Mouse (Mus musculus) ES-Bruce4 (cell line): ENCODE data around the gene Mbnl1. TPM values are rescaled to one million over a fixed set of nuclear protein-coding genes. Genes with fewer than 3 reads are reported as not detected.

Experiments
- H3K27ac ChIP-seq: 2 replicates; pipeline ENCODE4 v1.5.1; 2012; ENCODE audit warnings: low read length, inconsistent platforms; ENCODE audit not compliant: insufficient read depth
- H3K27me3 ChIP-seq: 2 replicates; pipeline ENCODE4 v1.6.1; 2012; ENCODE audit warnings: mild to moderate bottlenecking, low read length, inconsistent platforms; ENCODE audit not compliant: control insufficient read depth, poor library complexity, insufficient read depth, severe bottlenecking
- H3K36me3 ChIP-seq: 2 replicates; pipeline ENCODE4 v1.6.1; 2012; ENCODE audit warnings: inconsistent platforms, mild to moderate bottlenecking, low read length, moderate library complexity; ENCODE audit not compliant: control insufficient read depth, poor library complexity, insufficient read depth, severe bottlenecking
- H3K4me1 ChIP-seq: one replicate; pipeline ENCODE4 v1.8.1; 2011; ENCODE audit warnings: low read length; ENCODE audit not compliant: control insufficient read depth, insufficient read depth
- H3K4me3 ChIP-seq: 2 replicates; pipeline ENCODE4 v1.5.1; 2011; ENCODE audit warnings: low read depth, mild to moderate bottlenecking, low read length
- H3K9ac ChIP-seq: 2 replicates; pipeline ENCODE4 v1.6.1; 2012; ENCODE audit warnings: low read depth, mild to moderate bottlenecking, inconsistent platforms; ENCODE audit not compliant: poor library complexity, severe bottlenecking
- H3K9me3 ChIP-seq: replicated peaks from 2 replicates; pipeline ENCODE4 v1.6.1; 2012; ENCODE audit warnings: mild to moderate bottlenecking, low read length, inconsistent platforms; ENCODE audit not compliant: control insufficient read depth, poor library complexity, insufficient read depth, severe bottlenecking
- CTCF ChIP-seq: IDR thresholded peaks from one replicate; pipeline ENCODE4 v1.8.1; 2011; ENCODE audit warnings: low read depth, low read length
- EP300 ChIP-seq: IDR thresholded peaks from 2 replicates; pipeline ENCODE4 v1.6.1; 2011; ENCODE audit warnings: low read depth, low read length; ENCODE audit not compliant: insufficient read depth
- POLR2A ChIP-seq: IDR thresholded peaks from one replicate; pipeline ENCODE4 v1.8.1; 2011; ENCODE audit warnings: low read length; ENCODE audit not compliant: insufficient read depth
- polyA plus RNA-seq: library from polyadenylated mRNA; stranded (reverse); fragments of >200 nt; gene quantifications from 2 replicates; pipeline ENCODE4 v1.2.4, GENCODE M21; 2011; ENCODE audit warnings: low read depth; ENCODE audit not compliant: missing spikeins, insufficient read depth, insufficient read length

The Mbnl1 gene
- polyA plus RNA-seq, 1 experiment, result 26.6 TPM

- no peak overlapping the region for H3K9ac ChIP-seq
- H3K27ac ChIP-seq, result no peak overlapping the region
- TF ChIP-seq POLR2A, result no peak
- TF ChIP-seq EP300, result no peak
- TF ChIP-seq CTCF, result no peak
- no peaks in the 10 kb centered on the region for H3K27me3 ChIP-seq
- no peak overlapping the region for H3K4me3 ChIP-seq
- peaks cover 2% of the 10 kb centered on the region for H3K4me1 ChIP-seq
- H3K36me3 ChIP-seq, result no peaks in the 10 kb centered on the region
- no peaks in the 10 kb centered on the region for H3K9me3 ChIP-seq
These were observed 98.9 kb downstream of the Mbnl1 start for GRCm38 (mm10) chr3:60571493-60571892.

DNA sequence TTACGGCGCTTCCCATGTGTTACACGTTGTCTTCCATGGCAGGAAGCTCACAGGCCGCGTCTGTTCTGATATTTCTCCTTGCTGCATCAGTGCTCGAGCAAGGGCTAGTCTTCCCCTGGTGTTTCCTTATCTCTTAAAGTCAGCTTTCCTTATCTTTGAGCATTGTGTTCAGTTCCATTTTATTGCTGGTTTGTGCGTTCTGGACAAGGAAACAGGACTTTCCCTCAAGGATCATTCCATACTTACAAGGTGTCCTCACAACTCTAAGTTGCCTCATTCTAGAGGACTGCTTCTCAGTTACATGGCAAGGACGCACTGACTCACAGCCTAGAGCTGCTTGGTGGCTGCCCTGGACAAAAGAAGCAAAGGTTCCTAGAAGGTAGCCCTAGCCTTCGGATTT is 101.6 kb downstream of the Mbnl1 start:
- H3K9ac ChIP-seq, result no peak overlapping the region
- H3K27ac ChIP-seq, result no peak overlapping the region
- H3K27me3 ChIP-seq, result no peaks in the 10 kb centered on the region
- no peak overlapping the region for H3K4me3 ChIP-seq
- TF ChIP-seq CTCF (no peak), EP300 (no peak), POLR2A (no peak)
- no peaks in the 10 kb centered on the region for H3K36me3 ChIP-seq
- H3K9me3 ChIP-seq, result no peaks in the 10 kb centered on the region
- peaks cover under 1% of the 10 kb centered on the region for H3K4me1 ChIP-seq

DNA sequence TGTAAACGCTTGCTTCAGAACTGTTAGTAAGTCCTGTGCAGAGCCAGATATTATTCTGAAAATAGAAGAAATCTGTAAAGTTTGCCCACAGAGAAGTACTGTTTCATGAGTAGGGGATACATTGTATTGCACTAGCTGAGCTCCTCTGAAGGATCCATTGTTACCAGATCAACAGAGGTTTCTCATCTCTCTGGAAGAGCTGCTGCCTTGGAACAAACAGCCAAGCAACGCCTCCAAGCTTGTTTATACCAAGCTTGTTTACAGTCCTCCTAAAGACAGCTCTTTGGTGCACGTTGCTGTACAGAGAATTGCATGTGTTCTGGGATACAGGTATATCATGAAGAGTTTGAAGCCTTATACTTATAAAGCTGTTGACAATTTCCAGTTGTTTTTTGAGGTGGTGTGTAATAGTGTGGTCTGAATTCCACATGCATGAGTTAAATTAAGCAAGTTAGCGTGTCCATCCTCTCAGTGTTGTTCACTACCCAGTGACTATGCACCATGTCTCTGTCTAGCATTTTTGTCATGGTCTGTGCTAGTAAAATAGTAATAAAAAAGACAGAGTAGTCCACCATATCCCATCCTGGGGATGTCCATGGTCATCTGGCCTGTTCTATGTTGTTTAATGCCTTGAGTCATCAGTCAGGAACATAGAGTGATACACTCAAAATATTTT is 102.4 kb downstream of the Mbnl1 start:
- TF ChIP-seq EP300 (no peak), POLR2A (no peak), CTCF (no peak)
- no peaks in the 10 kb centered on the region for H3K4me1 ChIP-seq
- no peaks in the 10 kb centered on the region for H3K36me3 ChIP-seq
- no peak overlapping the region for H3K27ac ChIP-seq
- no peaks in the 10 kb centered on the region for H3K9me3 ChIP-seq
- H3K4me3 ChIP-seq, result no peak overlapping the region
- no peak overlapping the region for H3K9ac ChIP-seq
- no peaks in the 10 kb centered on the region for H3K27me3 ChIP-seq

DNA sequence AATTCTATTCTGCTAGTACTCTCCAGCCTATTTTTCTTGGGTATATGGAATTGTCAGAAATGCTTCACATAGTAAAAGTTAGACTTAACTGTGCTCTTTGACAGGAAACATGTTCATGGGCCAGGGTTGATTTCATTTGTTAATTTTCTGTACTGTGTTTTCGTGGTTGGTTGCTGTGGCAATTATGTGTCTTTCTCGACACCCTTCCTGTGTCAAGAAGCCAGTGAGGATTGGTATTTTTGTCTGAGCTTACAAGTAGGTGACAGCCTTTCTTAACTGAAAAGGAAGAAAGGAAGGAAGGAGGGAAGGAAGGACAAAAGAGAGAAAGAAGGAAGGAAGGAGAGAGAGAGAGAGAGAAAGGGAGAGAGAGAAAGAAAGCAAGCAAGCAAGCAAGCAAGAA is 103.3 kb downstream of the Mbnl1 start:
- no peaks in the 10 kb centered on the region for H3K27me3 ChIP-seq
- H3K9ac ChIP-seq, result no peak overlapping the region
- no peaks in the 10 kb centered on the region for H3K4me1 ChIP-seq
- TF ChIP-seq POLR2A (no peak), CTCF (no peak), EP300 (no peak)
- H3K4me3 ChIP-seq, result no peak overlapping the region
- no peaks in the 10 kb centered on the region for H3K9me3 ChIP-seq
- no peaks in the 10 kb centered on the region for H3K36me3 ChIP-seq
- no peak overlapping the region for H3K27ac ChIP-seq

DNA sequence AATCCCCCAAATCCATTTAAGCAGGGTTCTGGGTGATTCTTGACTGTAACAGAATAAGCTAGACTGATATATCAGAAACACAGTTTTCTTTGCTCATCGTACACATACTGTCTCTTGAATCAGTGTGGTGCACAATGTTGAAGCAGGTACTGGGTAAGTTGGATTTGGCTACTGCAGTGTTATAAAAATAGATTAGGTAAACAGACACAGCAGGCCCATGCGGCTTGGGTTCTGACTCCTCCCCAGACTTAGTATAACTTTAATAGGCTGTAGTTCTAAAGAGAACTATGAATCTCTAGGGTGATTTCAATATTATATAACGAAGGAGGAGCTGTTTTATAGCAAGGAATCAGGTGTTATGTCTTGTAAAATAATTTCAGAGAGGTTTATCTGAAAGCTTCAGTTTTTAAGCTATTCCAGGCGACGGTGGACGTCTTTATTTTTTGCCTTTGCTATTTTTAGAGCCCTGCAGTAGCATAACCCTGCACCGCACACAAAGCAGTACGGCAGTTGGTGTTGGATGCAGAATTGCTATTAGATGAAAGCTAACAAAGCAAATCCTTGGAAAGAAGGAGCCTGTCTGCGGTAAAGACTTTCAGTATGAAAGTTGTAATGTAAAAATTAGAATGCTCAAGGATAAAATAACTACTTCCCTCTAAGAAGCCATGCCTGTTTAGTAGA is 103.9 kb downstream of the Mbnl1 start:
- Histone ChIP-seq H3K4me1 (no peaks in the 10 kb centered on the region), H3K4me3 (no peak overlapping the region), H3K27ac (no peak overlapping the region), H3K9me3 (no peaks in the 10 kb centered on the region), H3K27me3 (no peaks in the 10 kb centered on the region), H3K9ac (no peak overlapping the region), H3K36me3 (no peaks in the 10 kb centered on the region)
- TF ChIP-seq CTCF (no peak), EP300 (no peak), POLR2A (no peak)

DNA sequence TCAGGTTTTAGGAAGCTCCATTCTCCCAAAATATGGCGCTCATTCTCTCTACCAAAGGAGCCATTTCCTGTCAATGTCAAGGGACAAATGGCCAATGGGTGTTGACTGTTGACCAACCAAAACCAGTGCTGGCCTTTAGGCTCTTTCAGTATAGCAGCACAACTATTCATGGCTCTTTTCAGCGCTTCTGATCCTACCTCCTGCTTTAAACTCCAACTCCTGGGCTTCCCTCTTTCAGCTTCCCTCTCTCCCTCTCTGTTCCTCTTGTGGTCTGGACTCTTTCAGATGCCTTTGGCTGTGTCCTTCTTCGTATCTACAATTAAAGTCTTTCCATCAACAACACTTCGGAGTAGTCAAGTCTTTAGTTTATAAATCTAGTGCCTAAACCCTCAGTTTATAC is 107.2 kb downstream of the Mbnl1 start:
- H3K4me3 ChIP-seq, result no peak overlapping the region
- no peak overlapping the region for H3K9ac ChIP-seq
- TF ChIP-seq EP300 (no peak), CTCF (no peak), POLR2A (no peak)
- H3K36me3 ChIP-seq, result no peaks in the 10 kb centered on the region
- H3K4me1 ChIP-seq, result no peaks in the 10 kb centered on the region
- no peaks in the 10 kb centered on the region for H3K9me3 ChIP-seq
- no peaks in the 10 kb centered on the region for H3K27me3 ChIP-seq
- no peak overlapping the region for H3K27ac ChIP-seq
